Mouse (Mus musculus): Measurements from ENCODE around the gene Pygl. TPM values are rescaled to one million over a fixed set of nuclear protein-coding genes. Genes with fewer than 3 reads are reported as not detected.

The Pygl gene
- 35.9 and 36.6 TPM in 2 replicates for polyA plus RNA-seq (2015; fragmentation: Nextera tagmentation; extraction: Ambion mirVana)

DNA sequence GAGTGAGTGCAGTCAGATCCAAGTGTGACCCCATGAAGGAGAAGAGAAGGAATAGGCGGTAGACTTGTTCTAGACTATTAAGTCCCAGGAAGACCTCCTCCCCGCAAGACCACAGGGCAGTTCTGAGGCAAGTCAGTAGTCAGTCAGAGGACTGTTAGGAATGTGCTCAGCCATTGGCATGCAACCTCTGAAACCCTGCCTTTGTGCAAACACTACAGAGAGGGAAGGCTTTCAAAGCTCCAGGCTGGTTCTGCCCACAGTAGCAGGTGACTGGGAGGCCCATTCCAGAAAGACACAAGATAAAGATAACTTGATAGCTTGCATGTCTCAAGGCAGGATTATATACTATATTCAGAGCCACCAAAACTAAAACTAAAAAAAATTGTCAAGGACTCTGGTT is at the start of gene Pygl:
Gene Pygl, minus strand, starts transcription at position 195 of the 400 bp plus-strand sequence.
- Histone ChIP-seq H3K27ac (0 out of 2 replicates have a peak within 1 kb of the TSS, but pooled peaks have one; percentile 18), H3K4me2 (no peak within 1 kb of the TSS), H3K9me3 (no peaks in the 10 kb centered on the region), H3K36me3 (no peaks in the 10 kb centered on the region), H3K4me1 (peaks cover 19% of the 10 kb centered on the region), H3K27me3 (no peaks in the 10 kb centered on the region), H3K9ac (no peak within 1 kb of the TSS), H3K4me3 (no peak within 1 kb of the TSS)
- WGBS, result 75% methylated on average over 2 of the region's 2 CpGs
- ATAC-seq (ENCODE audit: insufficient number of reproducible peaks, low FRiP score, low TSS enrichment, low read depth), result no peak

DNA sequence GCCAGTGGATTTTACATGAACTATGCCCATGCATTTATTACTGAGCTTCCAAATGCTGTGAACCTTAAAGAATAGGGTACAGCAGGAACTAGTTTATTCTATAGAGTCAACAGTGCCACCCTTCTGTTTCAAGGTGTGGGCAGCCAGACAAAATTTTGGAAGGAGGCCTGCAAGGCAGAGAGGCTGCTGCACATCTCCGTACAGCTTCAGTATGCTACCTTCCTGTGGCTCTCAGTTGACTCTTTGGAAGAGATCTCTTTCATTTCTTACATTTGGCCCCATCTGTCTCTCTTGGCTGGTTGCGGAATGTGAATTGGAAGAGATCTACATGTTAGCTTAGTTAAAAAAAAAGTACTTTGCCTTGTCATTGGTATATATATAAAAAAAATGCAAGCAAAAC is 49.6 kb upstream of the Pygl start:
- H3K9ac ChIP-seq, result no peak overlapping the region
- 80% methylated on average over 2 of the region's 2 CpGs for WGBS
- no peaks in the 10 kb centered on the region for H3K27me3 ChIP-seq
- no peaks in the 10 kb centered on the region for H3K36me3 ChIP-seq
- 0 out of 2 replicates have a peak, but pooled peaks cover 4% of the 10 kb centered on the region for H3K4me1 ChIP-seq
- H3K4me2 ChIP-seq, result no peak overlapping the region
- no peak overlapping the region for H3K27ac ChIP-seq
- ATAC-seq (ENCODE audit: insufficient number of reproducible peaks, low FRiP score, low TSS enrichment, low read depth), result no peak
- no peak overlapping the region for H3K4me3 ChIP-seq
- no peaks in the 10 kb centered on the region for H3K9me3 ChIP-seq

DNA sequence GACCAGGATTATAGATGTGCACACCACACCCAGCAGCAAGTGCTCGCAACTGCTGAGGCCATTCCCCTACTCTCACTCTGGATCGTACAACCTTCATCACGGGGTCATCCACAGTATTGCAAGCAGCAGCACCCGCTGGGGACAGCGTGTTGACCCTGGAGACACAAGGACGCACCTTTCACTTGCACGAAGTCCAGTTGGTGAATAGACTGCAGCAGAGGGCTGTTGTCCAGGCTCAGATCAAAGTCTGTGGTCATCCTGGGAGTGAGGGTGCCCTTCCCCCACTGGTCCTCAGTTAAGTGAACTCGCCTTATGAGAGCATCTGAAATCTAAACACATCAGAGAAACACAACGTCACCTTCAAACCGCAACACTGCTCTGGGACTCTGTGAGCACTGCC is 49.1 kb upstream of the Pygl start:
- Histone ChIP-seq H3K4me3 (no peak overlapping the region), H3K4me1 (peaks cover 6% of the 10 kb centered on the region; the same call in 1 of the 2 replicates), H3K27ac (no peak overlapping the region), H3K27me3 (no peaks in the 10 kb centered on the region), H3K4me2 (no peak overlapping the region), H3K36me3 (no peaks in the 10 kb centered on the region), H3K9me3 (no peaks in the 10 kb centered on the region), H3K9ac (no peak overlapping the region)
- ATAC-seq (ENCODE audit: insufficient number of reproducible peaks, low FRiP score, low TSS enrichment, low read depth), result no peak
- WGBS, result 80% methylated on average over 10 of the region's 10 CpGs

DNA sequence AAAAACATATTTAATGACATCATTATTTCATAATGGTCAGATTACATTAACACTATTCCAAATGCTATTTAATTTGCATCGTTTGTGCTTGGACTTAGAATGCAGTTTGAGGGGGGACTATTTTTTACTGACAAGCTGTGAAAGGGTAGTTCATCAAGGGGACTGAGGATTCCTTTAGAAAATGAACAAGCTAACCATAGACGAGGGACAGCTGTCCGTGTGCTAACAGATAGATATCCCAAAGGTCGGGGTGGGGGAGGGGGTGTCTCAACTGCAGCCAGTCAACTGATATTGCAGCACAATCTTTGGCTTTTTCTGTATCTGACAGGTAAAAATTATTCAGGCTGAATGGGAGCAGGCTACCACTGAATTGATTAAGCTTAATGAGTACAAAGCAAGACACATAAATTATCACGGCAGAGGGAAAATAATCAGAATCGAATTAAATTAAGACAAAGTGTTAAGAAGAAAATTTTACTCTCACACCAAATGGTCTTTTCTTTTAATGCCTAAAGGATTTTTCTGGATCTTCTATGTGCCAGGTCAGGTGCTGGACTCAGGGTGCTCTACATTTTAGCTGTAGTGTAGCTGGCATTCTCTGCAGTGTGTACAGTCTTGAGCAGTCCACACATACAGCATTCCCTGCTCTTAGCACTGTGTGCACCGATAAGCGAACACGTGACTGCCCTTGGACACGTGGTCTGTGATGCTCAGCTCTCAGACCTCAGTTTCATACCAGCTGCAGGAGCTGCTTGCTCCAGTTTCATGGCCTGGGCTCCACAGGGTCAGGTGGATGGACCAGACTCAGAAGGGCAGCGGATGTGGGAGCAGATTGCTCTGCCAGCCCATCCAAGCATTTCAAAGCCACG is 46.0 kb upstream of the Pygl start:
- ATAC-seq (ENCODE audit: insufficient number of reproducible peaks, low FRiP score, low TSS enrichment, low read depth), result no peak
- Histone ChIP-seq H3K4me3 (no peak overlapping the region), H3K9me3 (no peaks in the 10 kb centered on the region), H3K4me1 (peaks cover 3% of the 10 kb centered on the region; the same call in 1 of the 2 replicates), H3K36me3 (no peaks in the 10 kb centered on the region), H3K4me2 (no peak overlapping the region), H3K27me3 (no peaks in the 10 kb centered on the region), H3K27ac (no peak overlapping the region), H3K9ac (no peak overlapping the region)
- WGBS, result 65% methylated on average over 12 of the region's 12 CpGs

DNA sequence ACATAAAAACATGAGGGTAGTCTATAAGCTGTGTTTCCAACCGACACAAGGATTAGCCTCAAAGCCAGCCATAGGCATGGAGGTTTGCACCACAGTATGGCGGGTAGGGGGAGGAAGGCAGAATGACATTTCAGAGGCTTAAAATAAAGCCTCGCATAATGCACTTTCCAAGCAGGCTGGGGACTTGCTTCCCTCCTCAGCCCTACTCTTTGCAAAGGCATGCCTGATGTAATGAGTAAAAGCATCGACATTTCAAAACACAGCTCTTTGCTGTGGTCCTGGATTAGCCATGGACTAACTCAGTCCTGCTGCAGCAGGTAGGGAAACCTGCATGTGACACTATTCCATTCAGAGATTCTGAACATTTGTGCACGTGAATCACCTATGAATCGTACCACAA is 38.4 kb upstream of the Pygl start:
- H3K9me3 ChIP-seq, result no peaks in the 10 kb centered on the region
- H3K9ac ChIP-seq, result no peak overlapping the region
- 47% methylated on average over 6 of the region's 6 CpGs for WGBS
- ATAC-seq (ENCODE audit: insufficient number of reproducible peaks, low FRiP score, low TSS enrichment, low read depth), result no peak
- no peak overlapping the region for H3K4me2 ChIP-seq
- no peak overlapping the region for H3K27ac ChIP-seq
- no peaks in the 10 kb centered on the region for H3K36me3 ChIP-seq
- no peaks in the 10 kb centered on the region for H3K4me1 ChIP-seq
- H3K27me3 ChIP-seq, result peaks cover 3% of the 10 kb centered on the region; the same call in 1 of the 2 replicates
- H3K4me3 ChIP-seq, result no peak overlapping the region

DNA sequence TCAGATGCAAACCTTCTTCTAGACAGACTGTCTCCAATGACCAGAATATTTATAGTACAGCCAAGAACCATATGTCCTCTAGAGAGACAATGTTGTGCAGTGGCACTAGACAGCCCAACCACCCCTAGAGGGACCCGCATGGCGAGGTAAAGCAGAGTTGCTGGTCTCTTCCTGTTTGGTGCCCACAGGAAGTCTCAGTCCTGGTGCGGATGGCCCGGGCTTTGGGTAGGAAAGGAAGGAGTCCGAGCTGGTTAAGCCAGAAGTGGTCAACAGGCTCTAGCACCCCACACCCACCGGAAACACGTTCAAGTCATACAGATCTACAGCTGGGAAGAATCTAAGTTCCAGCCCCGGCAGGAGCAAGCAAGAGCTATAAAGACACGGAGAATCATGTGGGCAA is 36.0 kb upstream of the Pygl start:
- H3K4me2 ChIP-seq, result no peak overlapping the region
- whole genome bisulfite sequencing, result 86% methylated on average over 9 of the region's 9 CpGs
- H3K9me3 ChIP-seq, result no peaks in the 10 kb centered on the region
- no peaks in the 10 kb centered on the region for H3K4me1 ChIP-seq
- no peak overlapping the region for H3K27ac ChIP-seq
- peaks cover 3% of the 10 kb centered on the region; the same call in 1 of the 2 replicates for H3K27me3 ChIP-seq
- no peak for ATAC-seq (ENCODE audit: insufficient number of reproducible peaks, low FRiP score, low TSS enrichment, low read depth)
- no peak overlapping the region for H3K4me3 ChIP-seq
- H3K36me3 ChIP-seq, result no peaks in the 10 kb centered on the region
- H3K9ac ChIP-seq, result no peak overlapping the region

DNA sequence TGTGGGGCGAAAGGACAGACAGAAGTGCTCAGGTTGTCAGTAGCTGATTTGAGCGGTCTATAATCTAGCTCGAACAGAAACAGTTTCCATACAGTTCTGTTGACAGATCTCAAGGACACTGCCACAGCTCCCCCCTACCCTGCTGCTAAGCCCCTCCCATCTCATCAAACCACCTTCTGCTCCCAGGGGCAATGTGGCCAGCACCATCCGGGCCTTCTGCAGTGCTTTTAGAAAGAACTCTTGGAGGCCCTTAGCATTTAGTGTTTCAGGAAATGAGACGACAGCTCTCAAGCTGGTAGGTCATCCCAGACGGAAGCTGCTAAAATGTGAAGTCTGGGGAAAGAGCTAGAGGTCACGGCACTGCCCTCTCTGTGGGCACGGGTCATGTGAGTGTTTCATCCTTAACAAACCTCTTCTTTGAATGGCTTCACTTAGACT is 35.2 kb upstream of the Pygl start:
- Histone ChIP-seq H3K36me3 (no peaks in the 10 kb centered on the region), H3K4me3 (no peak overlapping the region), H3K4me1 (no peaks in the 10 kb centered on the region), H3K27ac (no peak overlapping the region), H3K27me3 (no peaks in the 10 kb centered on the region), H3K9ac (no peak overlapping the region), H3K4me2 (no peak overlapping the region), H3K9me3 (no peaks in the 10 kb centered on the region)
- WGBS, result 38% methylated on average over 8 of the region's 8 CpGs
- no peak for ATAC-seq (ENCODE audit: insufficient number of reproducible peaks, low FRiP score, low TSS enrichment, low read depth)

DNA sequence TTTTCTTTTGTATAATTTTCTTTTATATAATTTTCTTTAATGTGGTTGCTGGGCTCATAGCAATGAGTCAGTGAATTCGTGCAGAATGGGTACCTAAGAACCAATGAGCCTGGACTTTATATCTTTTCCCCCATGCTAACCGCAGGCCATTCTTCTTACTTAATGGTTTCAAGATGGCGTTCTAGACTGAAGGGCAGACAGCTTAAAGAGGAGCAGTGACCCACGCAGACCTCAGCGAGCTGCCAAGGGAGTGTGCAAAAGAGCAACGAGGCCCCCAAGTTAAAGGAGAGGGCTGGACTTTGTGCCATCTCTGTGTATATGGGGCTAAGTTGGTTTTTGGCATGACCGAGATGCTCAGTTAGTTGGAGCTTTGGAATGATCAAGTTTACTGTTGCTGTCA is 32.4 kb upstream of the Pygl start:
- ATAC-seq (ENCODE audit: insufficient number of reproducible peaks, low FRiP score, low TSS enrichment, low read depth), result no peak
- H3K4me2 ChIP-seq, result no peak overlapping the region
- WGBS, result 40% methylated on average over 7 of the region's 7 CpGs
- no peaks in the 10 kb centered on the region for H3K9me3 ChIP-seq
- no peak overlapping the region for H3K9ac ChIP-seq
- no peaks in the 10 kb centered on the region for H3K36me3 ChIP-seq
- H3K27ac ChIP-seq, result no peak overlapping the region
- H3K27me3 ChIP-seq, result no peaks in the 10 kb centered on the region
- H3K4me3 ChIP-seq, result no peak overlapping the region
- H3K4me1 ChIP-seq, result no peaks in the 10 kb centered on the region

DNA sequence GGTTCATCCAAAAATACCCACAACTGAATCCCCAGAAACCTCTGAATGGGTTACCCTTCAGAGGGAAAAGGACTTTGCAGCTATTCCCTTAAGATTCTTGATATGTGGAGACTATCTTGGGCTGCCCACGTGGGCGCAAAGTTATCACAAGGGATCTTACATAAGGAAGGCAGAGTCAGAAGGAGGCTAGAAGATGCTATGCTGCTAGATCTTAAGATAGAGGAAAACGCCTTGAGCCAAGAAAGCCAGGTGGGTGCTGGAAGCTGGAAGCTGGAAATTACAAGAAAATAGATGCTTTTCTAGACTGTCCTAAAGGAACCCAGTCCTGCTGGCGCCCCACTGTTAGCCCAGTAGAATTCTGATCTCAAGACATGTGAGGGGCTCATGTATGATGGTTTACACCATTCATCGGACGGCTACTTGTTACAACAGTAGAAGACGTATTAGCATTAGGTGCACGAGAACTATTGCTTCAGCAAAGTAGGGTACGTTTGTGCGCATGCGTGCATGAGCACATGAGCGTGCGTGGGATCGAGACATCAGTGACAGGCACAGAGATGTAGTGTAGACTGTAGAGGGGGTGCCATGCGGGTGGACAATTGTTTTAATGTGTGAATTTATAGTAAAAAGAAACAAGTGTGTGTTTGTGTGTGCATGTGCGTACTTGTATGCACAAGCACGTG is 31.1 kb upstream of the Pygl start:
- Histone ChIP-seq H3K27me3 (no peaks in the 10 kb centered on the region), H3K9ac (no peak overlapping the region), H3K4me1 (no peaks in the 10 kb centered on the region), H3K4me2 (no peak overlapping the region), H3K36me3 (no peaks in the 10 kb centered on the region), H3K9me3 (no peaks in the 10 kb centered on the region), H3K27ac (no peak overlapping the region), H3K4me3 (no peak overlapping the region)
- no peak for ATAC-seq (ENCODE audit: insufficient number of reproducible peaks, low FRiP score, low TSS enrichment, low read depth)
- WGBS, result 87% methylated on average over 17 of the region's 17 CpGs

DNA sequence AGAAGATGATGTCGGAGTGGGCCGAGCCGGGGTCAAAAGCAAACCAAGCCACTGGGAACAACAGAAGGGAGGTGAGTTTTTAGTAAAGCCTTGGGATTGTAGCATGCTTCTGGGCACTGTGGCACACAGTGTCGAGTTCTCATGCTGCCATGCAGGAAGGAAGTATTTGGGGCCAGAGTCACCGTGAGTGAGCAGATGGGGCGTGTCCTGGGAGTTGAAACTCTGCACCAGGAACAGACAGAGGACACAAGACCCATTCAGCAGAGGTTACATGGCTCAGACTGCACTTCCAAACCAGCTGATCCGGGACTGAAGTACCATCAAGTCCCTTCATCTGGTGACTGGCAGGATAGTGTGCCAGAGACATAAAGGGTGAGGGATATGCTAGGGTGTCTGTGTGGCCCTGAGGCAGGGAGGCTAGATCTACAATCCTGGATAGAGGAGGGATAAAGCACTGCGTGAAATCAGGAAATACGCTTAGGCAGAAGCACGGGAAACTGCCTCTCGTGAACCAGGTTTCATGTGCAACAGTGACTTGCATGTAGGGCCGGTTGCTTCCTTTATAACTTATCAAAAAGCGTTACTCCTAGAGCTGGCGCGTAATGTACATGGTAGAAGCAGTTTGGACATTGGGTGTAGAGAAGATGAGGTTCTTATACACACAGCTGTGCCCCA is 20.1 kb upstream of the Pygl start:
- no peaks in the 10 kb centered on the region for H3K27me3 ChIP-seq
- no peak overlapping the region for H3K4me3 ChIP-seq
- no peak overlapping the region for H3K4me2 ChIP-seq
- WGBS, result 72% methylated on average over 15 of the region's 15 CpGs
- no peak overlapping the region for H3K27ac ChIP-seq
- H3K36me3 ChIP-seq, result no peaks in the 10 kb centered on the region
- H3K4me1 ChIP-seq, result no peaks in the 10 kb centered on the region
- H3K9me3 ChIP-seq, result no peaks in the 10 kb centered on the region
- no peak overlapping the region for H3K9ac ChIP-seq
- no peak for ATAC-seq (ENCODE audit: insufficient number of reproducible peaks, low FRiP score, low TSS enrichment, low read depth)

DNA sequence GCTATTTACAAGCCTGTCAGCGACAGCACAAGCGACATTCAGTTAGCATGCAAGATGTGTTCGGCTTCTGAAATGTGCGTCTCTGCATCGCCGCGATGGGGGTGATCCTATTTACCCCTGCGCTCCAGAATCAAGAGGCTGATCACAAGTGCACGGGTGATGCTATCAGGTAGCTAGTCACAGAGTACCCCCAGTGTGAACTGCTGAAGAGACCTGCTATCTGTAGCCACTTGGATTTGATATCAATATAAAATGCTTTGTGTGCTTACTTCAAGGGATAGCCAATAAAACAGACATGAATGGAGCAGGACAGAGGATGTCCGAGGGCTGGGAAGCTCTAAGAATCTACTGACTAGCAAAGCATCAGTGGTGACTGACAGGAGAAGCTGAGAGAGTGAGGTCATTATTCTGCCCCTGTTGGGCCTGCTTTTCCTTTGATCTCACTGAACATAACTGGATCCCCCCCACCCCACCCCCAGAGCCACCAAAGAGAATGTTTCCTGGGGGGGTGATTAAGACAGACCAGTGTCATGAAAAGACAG is 18.4 kb upstream of the Pygl start:
- H3K27me3 ChIP-seq, result no peaks in the 10 kb centered on the region
- 87% methylated on average over 10 of the region's 10 CpGs for WGBS

More for the DNA sequence above, 18.4 kb upstream of the Pygl start:
- no peak overlapping the region for H3K4me2 ChIP-seq
- H3K9me3 ChIP-seq, result no peaks in the 10 kb centered on the region
- no peak overlapping the region for H3K9ac ChIP-seq
- H3K27ac ChIP-seq, result no peak overlapping the region
- no peaks in the 10 kb centered on the region for H3K36me3 ChIP-seq
- no peak overlapping the region for H3K4me3 ChIP-seq
- H3K4me1 ChIP-seq, result no peaks in the 10 kb centered on the region
- ATAC-seq (ENCODE audit: insufficient number of reproducible peaks, low FRiP score, low TSS enrichment, low read depth), result no peak

Data from limb, embryonic 15.5 days (tissue).